8 mouse cellular contexts compared by ENCODE assay signal in genomic region chr10:21160537-21161358, GRCm38 (mm10). TPM values are rescaled to one million over a fixed set of nuclear protein-coding genes. Genes with fewer than 3 reads are reported as not detected.
DNase-seq lines count a peak whose midpoint lies in the region; ATAC-seq and TF ChIP-seq lines count a peak whose summit lies in the region.

Myb (minus strand) TSS chr10:21160984.

- peaks cover 52% of the 10 kb centered on the region for H3K27me3 ChIP-seq in E14TG2a.4 (ENCODE audit: insufficient read depth, low read length)
- H3K27me3 ChIP-seq in embryonic facial prominence, embryonic 13.5 days: peaks cover 34% of the 10 kb centered on the region
- peaks cover 41% of the 10 kb centered on the region for H3K27me3 ChIP-seq in heart, postnatal 0 days (ENCODE audit: control insufficient read depth, insufficient read depth, low read length)

- H3K4me3 ChIP-seq in E14TG2a.4 (replicated peaks; ENCODE audit: low read length): peak within 1 kb of the TSS; percentile 88
- H3K4me3 ChIP-seq in embryonic facial prominence, embryonic 13.5 days: peak within 1 kb of the TSS; percentile 71
- peak within 1 kb of the TSS; percentile 65 for H3K4me3 ChIP-seq in heart, postnatal 0 days (ENCODE audit: low read depth, low read length)

- H3K27ac ChIP-seq in embryonic facial prominence, embryonic 13.5 days: peak within 1 kb of the TSS; percentile 39; the same call in 1 of the 2 replicates
- H3K27ac ChIP-seq in heart, postnatal 0 days (ENCODE audit: low read depth): peak within 1 kb of the TSS; percentile 15; the same call in 1 of the 2 replicates

- TF ChIP-seq EP300 in heart, postnatal 0 days (IDR thresholded peaks at IDR 0.05; ENCODE audit: low read depth): no peak

- H3K9me3 ChIP-seq in E14TG2a.4 (ENCODE audit: low read length): no peaks in the 10 kb centered on the region
- no peaks in the 10 kb centered on the region for H3K9me3 ChIP-seq in embryonic facial prominence, embryonic 13.5 days
- H3K9me3 ChIP-seq in heart, postnatal 0 days (replicated peaks; ENCODE audit: control insufficient read depth, low read length): no peaks in the 10 kb centered on the region

- peak within 1 kb of the TSS; percentile 100 for H3K4me2 ChIP-seq in embryonic facial prominence, embryonic 13.5 days
- peak within 1 kb of the TSS; percentile 98 for H3K4me2 ChIP-seq in heart, postnatal 0 days (ENCODE audit: low read depth, low read length)

- peaks cover 17% of the 10 kb centered on the region for H3K4me1 ChIP-seq in E14TG2a.4 (replicated peaks; ENCODE audit: low read depth, low read length)
- H3K4me1 ChIP-seq in embryonic facial prominence, embryonic 13.5 days: peaks cover 17% of the 10 kb centered on the region
- H3K4me1 ChIP-seq in heart, postnatal 0 days (ENCODE audit: control insufficient read depth, insufficient read depth): peaks cover 13% of the 10 kb centered on the region

- peak within 1 kb of the TSS; percentile 85 for H3K9ac ChIP-seq in embryonic facial prominence, embryonic 13.5 days
- peak within 1 kb of the TSS; percentile 67 for H3K9ac ChIP-seq in heart, postnatal 0 days (replicated peaks; ENCODE audit: low read depth, low read length)

- peak; percentile 77 to 79 for DNase-seq in adrenal gland, postnatal 36 days
- DNase-seq in heart, postnatal 0 days (ENCODE audit: low spot score): peak; percentile 16
- DNase-seq in kidney, postnatal 36 days: peak; percentile 67 to 81
- DNase-seq in lung, postnatal 10 days: peak; percentile 50
- DNase-seq in ovary, postnatal 14 days (ENCODE audit: low spot score): peak; percentile 41
- peak; percentile 88 to 92 for DNase-seq in thymus, postnatal 36 days

- TF ChIP-seq CTCF in E14TG2a.4 (conservative IDR thresholded peaks at IDR 0.05; ENCODE audit: low read length): no peak
- no peak for TF ChIP-seq CTCF in heart, postnatal 0 days (IDR thresholded peaks at IDR 0.05; ENCODE audit: low read depth)

- H3K36me3 ChIP-seq in E14TG2a.4 (ENCODE audit: insufficient read depth, low read length): no peaks in the 10 kb centered on the region
- H3K36me3 ChIP-seq in embryonic facial prominence, embryonic 13.5 days: no peaks in the 10 kb centered on the region
- no peaks in the 10 kb centered on the region for H3K36me3 ChIP-seq in heart, postnatal 0 days (replicated peaks; ENCODE audit: control insufficient read depth, insufficient read depth, low read length)

- under 1% methylated on average over 77 of the region's 86 CpGs for WGBS in embryonic facial prominence, embryonic 13.5 days
- under 1% methylated on average over 80 of the region's 86 CpGs for WGBS in heart, postnatal 0 days

- ATAC-seq in embryonic facial prominence, embryonic 13.5 days (ENCODE audit: insufficient number of reproducible peaks, insufficient read depth, low FRiP score, low TSS enrichment, low read depth): peak; percentile 78
- peak; percentile 79 for ATAC-seq in heart, postnatal 0 days (ENCODE audit: insufficient read depth, low read depth)

RNA-seq across cellular contexts. Expression of gene Myb, which starts in this region (rescaled TPM):
- total RNA-seq in adrenal gland, postnatal 36 days (2021): under 1 TPM; 0.10 to 0.16 TPM
- polyA plus RNA-seq in embryonic facial prominence, embryonic 13.5 days (2015; fragmentation: Nextera tagmentation; extraction: Ambion mirVana): 4.5 and 6.2 TPM in 2 replicates
- total RNA-seq in heart, postnatal 0 days (2014; rRNA removed; ENCODE audit: low replicate concordance): 0.15 and 2.0 TPM in 2 replicates
- polyA plus RNA-seq in heart, postnatal 0 days (2015; fragmentation: Nextera tagmentation; extraction: Ambion mirVana): 0.20 and 0.36 TPM in 2 replicates

Comparison
In these comparisons a context has a peak if more than half of its experiments do, and no peak if none do; other contexts are left out.
1. Peak in every context shown above with its lines: DNase-seq, ATAC-seq, H3K4me3 ChIP-seq and H3K27ac ChIP-seq.
2. Peak in DNase-seq in adrenal gland, postnatal 36 days; RNA of the gene not detected or under 1 TPM.
3. DNase-seq: peak in every context shown above with its lines; median percentile 90 in thymus, postnatal 36 days; 78 in adrenal gland, postnatal 36 days; 74 in kidney, postnatal 36 days; 50 in lung, postnatal 10 days; 41 in ovary, postnatal 14 days; 16 in heart, postnatal 0 days.